Mouse (Mus musculus) mature B cell (primary cell): ENCODE data around the gene Cog5.

Experiments
- in situ Hi-C: fragments of 300-500 bp; cut with MboI; formaldehyde crosslinking; loops from 2 replicates; pipeline ENCODE4 v1.14.3; 2019

The Cog5 gene

GRCm38 (mm10) chr12:31976544-31976943 lies 321.9 kb downstream of the Cog5 start:
- in situ Hi-C loops = no loop called here

GRCm38 (mm10) chr12:31977613-31978195 lies 323.0 kb downstream of the Cog5 start:
- in situ Hi-C loops = no loop called here

GRCm38 (mm10) chr12:31983238-31983637 lies 328.6 kb downstream of the Cog5 start:
- in situ Hi-C loops = no loop called here

GRCm38 (mm10) chr12:31983769-31984168 lies 329.1 kb downstream of the Cog5 start:
- in situ Hi-C loops = no loop called here

GRCm38 (mm10) chr12:31984206-31984605 lies 329.5 kb downstream of the Cog5 start:
- in situ Hi-C loops = no loop called here

- in situ Hi-C loops = no loop called here
These were observed 330.0 kb downstream of the Cog5 start for GRCm38 (mm10) chr12:31984664-31985063.

GRCm38 (mm10) chr12:31985738-31986137 lies 331.1 kb downstream of the Cog5 start:
- in situ Hi-C loops = no loop called here

- in situ Hi-C loops = no loop called here
These were observed 331.8 kb downstream of the Cog5 start for GRCm38 (mm10) chr12:31986463-31986862.
